Mouse (Mus musculus) embryonic facial prominence, embryonic 12.5 days (tissue): ENCODE data around the gene Hopx. TPM values are rescaled to one million over a fixed set of nuclear protein-coding genes. Genes with fewer than 3 reads are reported as not detected.
A peak's percentile ranks its signal among the peaks of the same experiment; 100 is the strongest.
"Not testable (repeated sequence)": the region's sequence is repeated elsewhere in the genome, so short reads cannot be mapped to it uniquely, and the experiment has no call there.

Source experiments
- ATAC-seq: fragments of 200-750 bp; cut with Nextera tagmentation; 2 replicates; pipeline ENCODE4 v1.8.0; 2017; ENCODE audit not compliant: insufficient number of reproducible peaks, insufficient read depth, low FRiP score, low TSS enrichment
- H3K27ac ChIP-seq: fragments of 300-500 bp; sonication (generic); 2 replicates; pipeline ENCODE4 v1.5.1; 2016; ENCODE audit warnings: mild to moderate bottlenecking
- H3K27me3 ChIP-seq: fragments of 300-500 bp; sonication (generic); 2 replicates; pipeline ENCODE4 v1.6.1; 2016; ENCODE audit warnings: mild to moderate bottlenecking, moderate library complexity
- H3K36me3 ChIP-seq: fragments of 300-500 bp; sonication (generic); 2 replicates; pipeline ENCODE4 v1.6.1; 2016; ENCODE audit warnings: mild to moderate bottlenecking
- H3K4me1 ChIP-seq: fragments of 300-500 bp; sonication (generic); 2 replicates; pipeline ENCODE4 v1.6.1; 2016
- H3K4me2 ChIP-seq: fragments of 300-500 bp; sonication (generic); replicated peaks from 2 replicates; pipeline ENCODE4 v1.6.1; 2016; ENCODE audit warnings: mild to moderate bottlenecking, moderate library complexity
- H3K4me3 ChIP-seq: fragments of 300-500 bp; sonication (generic); 2 replicates; pipeline ENCODE4 v1.5.1; 2016; ENCODE audit warnings: mild to moderate bottlenecking
- H3K9ac ChIP-seq: fragments of 300-500 bp; sonication (generic); 2 replicates; pipeline ENCODE4 v1.6.1; 2016; ENCODE audit warnings: mild to moderate bottlenecking, moderate library complexity
- H3K9me3 ChIP-seq: fragments of 300-500 bp; sonication (generic); 2 replicates; pipeline ENCODE4 v1.6.1; 2016; ENCODE audit warnings: mild to moderate bottlenecking, moderate library complexity
- WGBS: fragments of 180-500 bp; shearing (Covaris S2); methylation state at CpG from one replicate; pipeline ENCODE4 v1.1.7; 2016; 5-methylcytosine and 5-hydroxymethylcytosine counted together
- polyA plus RNA-seq: library from polyadenylated mRNA; unstranded; fragments of >200 nt; fragmentation: Nextera tagmentation; extraction: Ambion mirVana; gene quantifications from 2 replicates; pipeline ENCODE4 v1.2.1, GENCODE M21; 2016

Gene Hopx
- polyA plus RNA-seq, 1 experiment from 2014 or later = 0.26 TPM

GRCm38 (mm10) chr5:77096194-77096593, 18.7 kb downstream of the Hopx start:
- H3K36me3 ChIP-seq, H3K9ac ChIP-seq, H3K9me3 ChIP-seq, H3K4me2 ChIP-seq, H3K27ac ChIP-seq, H3K4me1 ChIP-seq, H3K4me3 ChIP-seq, ATAC-seq: not testable (repeated sequence)
- peaks cover 23% of the 10 kb centered on the region; the same call in 1 of the 2 replicates for H3K27me3 ChIP-seq
- 86% methylated on average over 3 of the region's 3 CpGs for WGBS

DNA sequence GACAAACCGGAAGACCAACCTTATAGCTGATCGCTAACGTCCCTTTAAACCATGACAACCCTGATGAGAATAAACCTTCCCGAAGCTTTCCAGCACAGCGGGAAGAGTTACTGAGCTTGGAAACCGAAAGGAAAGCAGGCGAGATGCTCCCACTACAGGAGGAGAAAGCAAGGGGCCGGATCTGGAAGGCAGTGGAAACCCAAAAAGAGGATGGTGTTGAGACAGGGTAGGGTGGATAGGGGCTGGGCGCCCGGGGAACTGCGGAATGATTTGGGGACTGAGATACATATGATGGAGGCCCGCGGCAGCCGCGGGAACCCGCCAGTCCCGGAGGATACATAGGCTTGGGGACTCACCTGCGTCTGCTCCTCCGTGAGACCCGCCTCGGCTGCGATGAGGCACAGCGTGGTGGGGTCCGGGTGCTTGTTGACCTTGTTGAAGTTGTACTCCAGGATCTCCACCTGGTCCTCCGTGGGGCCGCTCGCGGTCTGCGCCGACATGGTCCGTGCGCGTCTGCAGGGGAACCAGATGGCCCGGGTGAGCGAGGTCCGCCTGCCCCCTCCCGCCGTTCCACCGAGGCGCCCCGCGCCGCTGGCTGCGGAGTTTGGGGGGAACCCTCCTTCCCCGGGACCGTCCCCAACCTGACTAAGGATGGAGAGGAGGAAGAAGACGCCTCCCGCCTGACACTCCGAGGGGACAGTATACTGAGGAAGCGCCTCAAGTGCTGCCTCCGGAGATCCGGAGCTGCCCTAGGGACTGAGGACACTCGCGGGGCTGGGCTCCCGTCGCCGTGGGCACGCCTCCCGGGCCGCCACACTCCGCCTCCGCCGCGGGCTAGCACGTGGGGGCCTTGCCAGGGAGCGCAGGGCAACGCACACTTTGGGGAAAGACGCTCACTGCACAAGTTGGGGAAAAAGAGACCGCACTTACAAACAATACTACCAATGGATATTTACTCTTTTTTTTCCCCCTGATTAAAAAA, 20.1 kb downstream of the Hopx start:
- H3K4me3 ChIP-seq = peak overlapping the region; percentile 58
- peak overlapping the region; percentile 56 for H3K9ac ChIP-seq
- WGBS = under 1% methylated on average over 68 of the region's 69 CpGs
- ATAC-seq = peak; percentile 60
- H3K9me3 ChIP-seq = no peaks in the 10 kb centered on the region
- no peak overlapping the region for H3K27ac ChIP-seq
- H3K4me2 ChIP-seq = peak overlapping the region; percentile 99
- H3K27me3 ChIP-seq = peaks cover 23% of the 10 kb centered on the region; the same call in 1 of the 2 replicates
- H3K4me1 ChIP-seq = no peaks in the 10 kb centered on the region
- no peaks in the 10 kb centered on the region for H3K36me3 ChIP-seq

- 42% methylated on average over 8 of the region's 8 CpGs for WGBS
- ATAC-seq = no peak
- H3K4me1 ChIP-seq = no peaks in the 10 kb centered on the region
- H3K27ac ChIP-seq = no peak overlapping the region
- H3K4me3 ChIP-seq = peak overlapping the region; percentile 58
- H3K9ac ChIP-seq = no peak overlapping the region
- peak overlapping the region; percentile 99 for H3K4me2 ChIP-seq
- H3K27me3 ChIP-seq = peaks cover 23% of the 10 kb centered on the region; the same call in 1 of the 2 replicates
- H3K36me3 ChIP-seq = no peaks in the 10 kb centered on the region
- H3K9me3 ChIP-seq = no peaks in the 10 kb centered on the region
Observed at GRCm38 (mm10) chr5:77093961-77094360, 21.0 kb downstream of the Hopx start.

- no peak overlapping the region for H3K9ac ChIP-seq
- no peaks in the 10 kb centered on the region for H3K9me3 ChIP-seq
- no peaks in the 10 kb centered on the region for H3K36me3 ChIP-seq
- H3K4me2 ChIP-seq = no peak overlapping the region
- H3K27ac ChIP-seq = no peak overlapping the region
- H3K27me3 ChIP-seq = peaks cover 23% of the 10 kb centered on the region; the same call in 1 of the 2 replicates
- no peak overlapping the region for H3K4me3 ChIP-seq
- 79% methylated on average over 5 of the region's 5 CpGs for WGBS
- no peak for ATAC-seq
- no peaks in the 10 kb centered on the region for H3K4me1 ChIP-seq
Observed at GRCm38 (mm10) chr5:77092531-77092930, 22.4 kb downstream of the Hopx start.

DNA sequence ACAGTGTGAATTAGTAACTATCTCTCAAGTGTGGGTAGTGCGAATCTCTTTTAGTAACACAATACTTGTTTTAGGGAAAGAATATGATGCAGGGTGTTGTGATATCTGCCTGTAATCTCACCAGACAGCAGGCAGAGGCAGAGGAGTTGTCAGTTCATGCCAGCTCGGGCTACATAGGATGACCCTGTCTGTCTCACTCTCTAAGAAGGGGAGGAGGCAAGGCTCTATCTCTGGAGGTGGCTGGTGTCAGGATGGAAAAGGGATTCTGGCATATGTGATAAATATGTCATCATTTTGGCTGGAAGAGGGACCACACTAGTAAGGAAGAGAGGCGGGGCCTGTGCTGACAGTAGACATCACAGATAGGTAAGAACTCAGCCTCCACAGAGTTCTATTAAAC, 23.0 kb downstream of the Hopx start:
- no peaks in the 10 kb centered on the region for H3K9me3 ChIP-seq
- no peak overlapping the region for H3K9ac ChIP-seq
- no peak overlapping the region for H3K4me2 ChIP-seq
- peaks cover 21% of the 10 kb centered on the region; the same call in 1 of the 2 replicates for H3K27me3 ChIP-seq
- no peaks in the 10 kb centered on the region for H3K4me1 ChIP-seq
- ATAC-seq = no peak
- H3K4me3 ChIP-seq = no peak overlapping the region
- 83% methylated on average over 3 of the region's 3 CpGs for WGBS
- H3K27ac ChIP-seq = no peak overlapping the region
- no peaks in the 10 kb centered on the region for H3K36me3 ChIP-seq

GRCm38 (mm10) chr5:77090521-77091096, 24.3 kb downstream of the Hopx start:
- 60% methylated on average over 5 of the region's 5 CpGs for WGBS
- H3K27me3 ChIP-seq = 0 out of 2 replicates have a peak, but pooled peaks cover 10% of the 10 kb centered on the region
- no peak for ATAC-seq

DNA sequence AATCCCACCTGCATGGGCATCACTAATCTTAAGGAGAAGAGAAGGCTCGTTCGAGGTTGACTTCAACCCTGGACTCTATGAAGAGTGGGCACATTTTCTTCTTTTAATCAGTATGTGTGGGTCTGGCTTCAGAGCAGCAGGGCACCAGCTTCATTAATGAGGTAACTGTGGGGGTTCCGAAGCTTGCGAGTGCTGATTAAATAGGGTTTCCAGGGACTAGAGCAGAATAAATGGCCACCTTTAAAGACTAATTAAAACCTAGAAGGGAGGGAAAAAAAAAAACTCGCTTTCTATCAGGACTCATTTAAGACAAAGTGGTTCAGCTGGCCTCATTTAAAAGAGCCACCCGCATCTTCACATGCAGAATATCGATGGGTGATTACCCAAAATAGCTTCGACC, 25.0 kb downstream of the Hopx start:
- no peaks in the 10 kb centered on the region for H3K4me1 ChIP-seq
- no peak overlapping the region for H3K27ac ChIP-seq
- no peak for ATAC-seq
- H3K36me3 ChIP-seq = no peaks in the 10 kb centered on the region
- H3K4me3 ChIP-seq = no peak overlapping the region
- no peaks in the 10 kb centered on the region for H3K9me3 ChIP-seq
- WGBS = 61% methylated on average over 8 of the region's 8 CpGs
- H3K27me3 ChIP-seq = 0 out of 2 replicates have a peak, but pooled peaks cover 8% of the 10 kb centered on the region
- H3K9ac ChIP-seq = no peak overlapping the region
- no peak overlapping the region for H3K4me2 ChIP-seq

More at GRCm38 (mm10) chr5:77090521-77091096, 24.3 kb downstream of the Hopx start:
- no peaks in the 10 kb centered on the region for H3K9me3 ChIP-seq
- no peaks in the 10 kb centered on the region for H3K4me1 ChIP-seq
- H3K36me3 ChIP-seq = no peaks in the 10 kb centered on the region
- H3K9ac ChIP-seq = no peak overlapping the region
- H3K4me2 ChIP-seq = no peak overlapping the region
- H3K4me3 ChIP-seq = no peak overlapping the region
- no peak overlapping the region for H3K27ac ChIP-seq

- Histone ChIP-seq H3K4me1 (no peaks in the 10 kb centered on the region), H3K4me3 (no peak overlapping the region), H3K9ac (no peak overlapping the region), H3K9me3 (no peaks in the 10 kb centered on the region), H3K27me3 (0 out of 2 replicates have a peak, but pooled peaks cover 8% of the 10 kb centered on the region), H3K36me3 (no peaks in the 10 kb centered on the region), H3K4me2 (no peak overlapping the region), H3K27ac (no peak overlapping the region)
- WGBS = 54% methylated on average over 1 of the region's 1 CpGs
- ATAC-seq = peak; percentile 52; the same call in 1 of the 2 replicates
Observed at GRCm38 (mm10) chr5:77089294-77089693, 25.6 kb downstream of the Hopx start.

DNA sequence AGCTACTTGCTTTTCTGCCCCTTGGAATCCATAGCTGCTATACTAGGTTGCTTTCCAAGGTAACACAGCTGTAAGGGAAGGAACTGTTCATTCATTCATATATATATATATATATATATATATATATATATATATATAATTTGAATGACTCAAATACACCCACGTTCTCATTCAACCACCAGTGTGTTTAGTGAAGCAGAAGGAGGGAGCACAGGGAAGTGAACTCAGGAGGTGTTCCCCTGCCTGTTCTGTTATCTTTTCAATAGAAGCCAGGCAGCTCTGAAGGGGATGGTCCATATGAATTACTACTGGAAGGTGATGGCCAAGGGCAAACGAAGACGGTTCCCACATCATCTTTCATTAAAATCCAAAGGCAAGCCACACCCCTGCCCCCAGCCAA, 27.8 kb downstream of the Hopx start:
- 78% methylated on average over 3 of the region's 3 CpGs for WGBS
- Histone ChIP-seq H3K4me1 (no peaks in the 10 kb centered on the region), H3K9ac (no peak overlapping the region), H3K4me2 (no peak overlapping the region), H3K27ac (no peak overlapping the region), H3K36me3 (no peaks in the 10 kb centered on the region), H3K9me3 (no peaks in the 10 kb centered on the region), H3K4me3 (no peak overlapping the region), H3K27me3 (no peaks in the 10 kb centered on the region)
- ATAC-seq = no peak

- 89% methylated on average over 7 of the region's 7 CpGs for WGBS
- no peak overlapping the region for H3K4me2 ChIP-seq
- no peak overlapping the region for H3K27ac ChIP-seq
- H3K9ac ChIP-seq = no peak overlapping the region
- no peak for ATAC-seq
- no peaks in the 10 kb centered on the region for H3K27me3 ChIP-seq
- H3K9me3 ChIP-seq = no peaks in the 10 kb centered on the region
- H3K4me1 ChIP-seq = no peaks in the 10 kb centered on the region
- H3K4me3 ChIP-seq = no peak overlapping the region
- H3K36me3 ChIP-seq = no peaks in the 10 kb centered on the region
Observed at GRCm38 (mm10) chr5:77086541-77086940, 28.4 kb downstream of the Hopx start.

DNA sequence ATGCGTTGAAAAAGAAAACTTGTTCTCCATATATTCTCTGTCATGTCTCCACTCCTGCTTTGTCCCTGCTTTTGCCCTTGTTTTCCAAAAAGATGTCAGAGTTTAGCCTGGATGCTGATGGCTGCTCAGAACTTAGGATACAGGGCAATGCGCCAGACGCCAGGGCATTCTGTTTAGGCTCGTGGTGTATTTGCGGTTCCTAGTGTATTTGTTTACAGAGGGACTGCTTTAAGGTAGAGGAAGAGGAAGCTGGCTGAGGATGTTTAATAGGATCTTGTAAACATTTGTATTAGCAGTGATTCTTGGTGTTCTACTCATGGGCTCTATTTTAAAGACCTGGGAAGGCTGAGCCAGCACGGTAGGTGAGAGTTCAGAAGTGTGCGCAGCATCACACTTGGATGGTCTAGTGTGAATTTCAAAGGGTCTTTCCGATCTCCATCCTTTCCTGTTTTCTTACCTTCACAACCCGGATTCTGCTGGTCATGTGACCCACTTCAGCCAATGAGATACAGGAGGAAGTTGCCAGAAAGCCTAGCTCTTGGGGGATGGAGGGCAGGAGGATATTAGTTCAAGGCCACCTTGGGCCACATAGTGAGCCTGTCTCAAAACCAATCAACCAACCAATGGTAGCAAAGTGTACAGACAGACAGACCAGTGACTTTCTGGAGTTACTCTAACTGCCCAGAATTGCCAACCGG, 29.0 kb downstream of the Hopx start:
- no peak overlapping the region for H3K4me3 ChIP-seq
- H3K4me1 ChIP-seq = no peaks in the 10 kb centered on the region
- H3K27ac ChIP-seq = no peak overlapping the region
- no peak overlapping the region for H3K4me2 ChIP-seq
- WGBS = 89% methylated on average over 10 of the region's 10 CpGs
- H3K9me3 ChIP-seq = no peaks in the 10 kb centered on the region
- H3K36me3 ChIP-seq = no peaks in the 10 kb centered on the region
- no peak overlapping the region for H3K9ac ChIP-seq
- ATAC-seq = no peak
- H3K27me3 ChIP-seq = no peaks in the 10 kb centered on the region
